Mouse (Mus musculus): ENCODE results near the gene Phpt1. TPM values are rescaled to one million over a fixed set of nuclear protein-coding genes. Genes with fewer than 3 reads are reported as not detected.
A peak's percentile ranks its signal among the peaks of the same experiment; 100 is the strongest.
"Not testable (repeated sequence)": the region's sequence is repeated elsewhere in the genome, so short reads cannot be mapped to it uniquely, and the experiment has no call there.

Gene Phpt1
- polyA plus RNA-seq, 1 experiment from 2014 or later: 69.2 TPM

GRCm38 (mm10) chr2:25555479-25555878 is 19.5 kb downstream of the Phpt1 start:
- not testable (repeated sequence) for H3K27me3 ChIP-seq (replicated peaks); H3K27ac ChIP-seq; H3K9me3 ChIP-seq (replicated peaks); H3K9ac ChIP-seq; ATAC-seq; H3K4me3 ChIP-seq; H3K4me2 ChIP-seq
- H3K4me1 ChIP-seq: peaks cover 29% of the 10 kb centered on the region
- WGBS (ENCODE audit: insufficient replicate concordance): 27% methylated on average over 2 of the region's 2 CpGs
- H3K36me3 ChIP-seq: peaks cover 14% of the 10 kb centered on the region

- not testable (repeated sequence) for H3K4me3 ChIP-seq; ATAC-seq; H3K27me3 ChIP-seq (replicated peaks); H3K9me3 ChIP-seq (replicated peaks); H3K9ac ChIP-seq; H3K4me2 ChIP-seq; H3K27ac ChIP-seq; H3K36me3 ChIP-seq
- 70% methylated on average over 4 of the region's 4 CpGs for WGBS (ENCODE audit: insufficient replicate concordance)
- peaks cover 15% of the 10 kb centered on the region for H3K4me1 ChIP-seq
Observed at GRCm38 (mm10) chr2:25553171-25553786, 21.7 kb downstream of the Phpt1 start.

GRCm38 (mm10) chr2:25551186-25551585 is 23.8 kb downstream of the Phpt1 start:
- WGBS (ENCODE audit: insufficient replicate concordance): 35% methylated on average over 5 of the region's 5 CpGs
- no peak for ATAC-seq
- Histone ChIP-seq H3K36me3 (no peaks in the 10 kb centered on the region), H3K27me3 (replicated peaks) (0 out of 2 replicates have a peak, but pooled peaks cover 4% of the 10 kb centered on the region), H3K4me1 (peaks cover 6% of the 10 kb centered on the region), H3K9ac (no peak overlapping the region), H3K27ac (no peak overlapping the region), H3K4me3 (no peak overlapping the region), H3K4me2 (no peak overlapping the region), H3K9me3 (replicated peaks) (no peaks in the 10 kb centered on the region)

GRCm38 (mm10) chr2:25549021-25549991 is 25.7 kb downstream of the Phpt1 start:
- no peak overlapping the region for H3K4me2 ChIP-seq
- no peak overlapping the region for H3K27ac ChIP-seq
- H3K4me3 ChIP-seq: no peak overlapping the region
- ATAC-seq: no peak
- peaks cover 22% of the 10 kb centered on the region for H3K4me1 ChIP-seq
- 66% methylated on average over 9 of the region's 9 CpGs for WGBS (ENCODE audit: insufficient replicate concordance)
- H3K36me3 ChIP-seq: peaks cover 7% of the 10 kb centered on the region; the same call in 1 of the 2 replicates
- H3K9ac ChIP-seq: no peak overlapping the region
- H3K9me3 ChIP-seq (replicated peaks): no peaks in the 10 kb centered on the region
- H3K27me3 ChIP-seq (replicated peaks): 0 out of 2 replicates have a peak, but pooled peaks cover 4% of the 10 kb centered on the region

- Histone ChIP-seq H3K4me3 (peak within 1 kb of the TSS; percentile 74), H3K9me3 (replicated peaks) (no peaks in the 10 kb centered on the region), H3K9ac (peak within 1 kb of the TSS; percentile 87), H3K4me1 (peaks cover 33% of the 10 kb centered on the region), H3K27me3 (replicated peaks) (0 out of 2 replicates have a peak, but pooled peaks cover 4% of the 10 kb centered on the region), H3K36me3 (peaks cover 7% of the 10 kb centered on the region), H3K4me2 (peak within 1 kb of the TSS; percentile 71), H3K27ac (peak within 1 kb of the TSS; percentile 85)
- peak; percentile 100 for ATAC-seq
- WGBS (ENCODE audit: insufficient replicate concordance): 3% methylated on average over 48 of the region's 48 CpGs
Observed at GRCm38 (mm10) chr2:25546811-25547491, 28.1 kb downstream of the Phpt1 start, which contains the start of gene Traf2. Gene Traf2 (minus strand): TSS chr2:25546940.

GRCm38 (mm10) chr2:25545996-25546810 is 28.8 kb downstream of the Phpt1 start:
- H3K27me3 ChIP-seq (replicated peaks): 0 out of 2 replicates have a peak, but pooled peaks cover 4% of the 10 kb centered on the region
- peak overlapping the region; percentile 87 for H3K9ac ChIP-seq
- peak; percentile 74 for ATAC-seq
- 5% methylated on average over 43 of the region's 43 CpGs for WGBS (ENCODE audit: insufficient replicate concordance)
- H3K4me2 ChIP-seq: peak overlapping the region; percentile 71
- no peaks in the 10 kb centered on the region for H3K9me3 ChIP-seq (replicated peaks)
- peak overlapping the region; percentile 85 for H3K27ac ChIP-seq
- H3K4me1 ChIP-seq: peaks cover 37% of the 10 kb centered on the region
- H3K4me3 ChIP-seq: peak overlapping the region; percentile 74
- H3K36me3 ChIP-seq: peaks cover 7% of the 10 kb centered on the region

- no peak for ATAC-seq
- Histone ChIP-seq H3K4me3 (no peak overlapping the region), H3K9ac (no peak overlapping the region), H3K36me3 (peaks cover 37% of the 10 kb centered on the region), H3K4me1 (peaks cover 33% of the 10 kb centered on the region), H3K27me3 (replicated peaks) (no peaks in the 10 kb centered on the region), H3K9me3 (replicated peaks) (no peaks in the 10 kb centered on the region), H3K4me2 (no peak overlapping the region), H3K27ac (no peak overlapping the region)
- WGBS (ENCODE audit: insufficient replicate concordance): 79% methylated on average over 10 of the region's 10 CpGs
Observed at GRCm38 (mm10) chr2:25541644-25542367, 33.2 kb downstream of the Phpt1 start.

GRCm38 (mm10) chr2:25540541-25540948 is 34.5 kb downstream of the Phpt1 start:
- WGBS (ENCODE audit: insufficient replicate concordance): 85% methylated on average over 4 of the region's 4 CpGs
- Histone ChIP-seq H3K27ac (no peak overlapping the region), H3K4me1 (peaks cover 27% of the 10 kb centered on the region), H3K27me3 (replicated peaks) (no peaks in the 10 kb centered on the region), H3K36me3 (peaks cover 50% of the 10 kb centered on the region), H3K4me3 (no peak overlapping the region), H3K4me2 (no peak overlapping the region), H3K9me3 (replicated peaks) (no peaks in the 10 kb centered on the region), H3K9ac (no peak overlapping the region)
- no peak for ATAC-seq

- H3K36me3 ChIP-seq: peaks cover 81% of the 10 kb centered on the region
- H3K9ac ChIP-seq: no peak overlapping the region
- H3K9me3 ChIP-seq (replicated peaks): no peaks in the 10 kb centered on the region
- ATAC-seq: no peak
- H3K27ac ChIP-seq: no peak overlapping the region
- peaks cover 9% of the 10 kb centered on the region for H3K4me1 ChIP-seq
- H3K27me3 ChIP-seq (replicated peaks): no peaks in the 10 kb centered on the region
- H3K4me2 ChIP-seq: no peak overlapping the region
- WGBS (ENCODE audit: insufficient replicate concordance): 84% methylated on average over 8 of the region's 8 CpGs
- no peak overlapping the region for H3K4me3 ChIP-seq
Observed at GRCm38 (mm10) chr2:25536531-25536930, 38.5 kb downstream of the Phpt1 start.

- peaks cover 96% of the 10 kb centered on the region for H3K36me3 ChIP-seq
Observed at GRCm38 (mm10) chr2:25534866-25535182, 40.2 kb downstream of the Phpt1 start.

More at GRCm38 (mm10) chr2:25534866-25535182, 40.2 kb downstream of the Phpt1 start:
- no peak for ATAC-seq
- no peak overlapping the region for H3K27ac ChIP-seq
- H3K4me2 ChIP-seq: no peak overlapping the region
- no peak overlapping the region for H3K9ac ChIP-seq
- H3K4me1 ChIP-seq: peaks cover 8% of the 10 kb centered on the region
- WGBS (ENCODE audit: insufficient replicate concordance): 78% methylated on average over 2 of the region's 2 CpGs
- H3K4me3 ChIP-seq: no peak overlapping the region
- H3K9me3 ChIP-seq (replicated peaks): no peaks in the 10 kb centered on the region
- no peaks in the 10 kb centered on the region for H3K27me3 ChIP-seq (replicated peaks)
